Mouse (Mus musculus) kidney, postnatal 14 days (tissue): ENCODE data around the gene Gm6890.
"Not testable (repeated sequence)": the region's sequence is repeated elsewhere in the genome, so short reads cannot be mapped to it uniquely, and the experiment has no call there.

Experiments used
- DNase-seq: peaks from one replicate; pipeline ENCODE4 v3.0.0; 2022; ENCODE audit warnings: mixed read lengths

The Gm6890 gene

DNA sequence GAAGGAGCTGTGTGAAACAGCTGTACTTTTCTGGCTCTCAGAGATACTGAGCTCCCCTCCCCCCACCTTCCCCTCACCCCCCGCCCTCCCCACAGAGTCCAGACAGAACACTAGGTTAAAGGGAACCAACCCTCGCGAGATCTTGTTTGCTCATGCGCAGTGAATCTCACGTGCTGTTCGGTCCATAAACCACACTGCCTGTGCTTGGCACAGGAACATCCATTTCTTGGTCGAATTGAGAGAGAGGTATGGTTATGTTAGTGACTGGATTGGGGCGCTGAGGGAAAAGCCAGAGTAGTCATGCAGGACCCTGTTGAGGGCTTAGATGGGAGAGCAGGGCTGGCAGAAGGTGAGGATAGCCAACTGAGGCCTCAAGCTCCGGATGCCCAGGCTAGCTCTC lies at the start of gene Gm6890:
Gm6890 (plus strand) TSS at position 301 of the 400 bp plus-strand sequence.
- not testable (repeated sequence) for DNase-seq

DNA sequence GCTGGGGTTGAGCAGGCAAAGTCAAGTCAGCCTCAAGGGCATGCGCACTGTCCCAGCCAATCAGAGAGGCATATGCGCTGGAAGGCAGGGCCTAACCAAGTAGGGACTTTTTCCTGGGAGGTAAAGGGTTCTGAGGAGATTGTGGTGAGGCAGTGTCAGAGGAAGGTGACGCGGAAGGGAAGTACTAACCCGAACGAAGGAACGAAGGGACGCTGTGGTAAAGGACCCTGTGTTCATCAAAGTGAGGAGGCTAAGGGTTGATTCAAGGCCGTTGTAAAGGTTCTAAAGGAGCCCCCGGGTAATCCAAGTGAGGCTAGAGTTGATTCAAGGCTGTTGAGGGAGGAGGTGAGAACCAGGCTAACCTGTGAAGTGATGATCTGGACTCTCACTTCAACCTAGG lies 14.5 kb upstream of the Gm6890 start:
- not testable (repeated sequence) for DNase-seq

DNA sequence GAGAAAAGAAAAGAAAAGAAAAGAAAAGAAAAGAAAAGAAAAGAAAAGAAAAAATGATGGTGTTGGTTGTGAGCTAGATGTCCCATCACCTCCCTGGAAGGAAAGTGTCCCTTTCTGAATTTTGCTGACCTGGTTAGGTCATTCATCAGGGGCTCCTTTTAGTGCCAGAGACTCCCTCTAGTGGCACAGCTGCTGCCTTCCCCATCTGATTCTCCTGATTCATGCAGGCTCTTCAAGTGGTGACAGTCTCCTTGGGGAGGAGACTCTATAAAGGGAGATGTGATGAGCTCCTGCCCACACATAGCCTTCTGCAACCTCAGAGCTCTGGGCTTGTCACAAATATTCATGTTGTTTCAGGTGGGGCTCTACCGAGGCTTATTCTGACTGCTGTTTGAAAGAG lies 30.0 kb downstream of the Gm6890 start:
- peak; percentile 0 for DNase-seq
